Mouse (Mus musculus): ENCODE results near the gene Dmrtc2.
"Not testable (repeated sequence)": the region's sequence is repeated elsewhere in the genome, so short reads cannot be mapped to it uniquely, and the experiment has no call there.

Gene Dmrtc2

DNA sequence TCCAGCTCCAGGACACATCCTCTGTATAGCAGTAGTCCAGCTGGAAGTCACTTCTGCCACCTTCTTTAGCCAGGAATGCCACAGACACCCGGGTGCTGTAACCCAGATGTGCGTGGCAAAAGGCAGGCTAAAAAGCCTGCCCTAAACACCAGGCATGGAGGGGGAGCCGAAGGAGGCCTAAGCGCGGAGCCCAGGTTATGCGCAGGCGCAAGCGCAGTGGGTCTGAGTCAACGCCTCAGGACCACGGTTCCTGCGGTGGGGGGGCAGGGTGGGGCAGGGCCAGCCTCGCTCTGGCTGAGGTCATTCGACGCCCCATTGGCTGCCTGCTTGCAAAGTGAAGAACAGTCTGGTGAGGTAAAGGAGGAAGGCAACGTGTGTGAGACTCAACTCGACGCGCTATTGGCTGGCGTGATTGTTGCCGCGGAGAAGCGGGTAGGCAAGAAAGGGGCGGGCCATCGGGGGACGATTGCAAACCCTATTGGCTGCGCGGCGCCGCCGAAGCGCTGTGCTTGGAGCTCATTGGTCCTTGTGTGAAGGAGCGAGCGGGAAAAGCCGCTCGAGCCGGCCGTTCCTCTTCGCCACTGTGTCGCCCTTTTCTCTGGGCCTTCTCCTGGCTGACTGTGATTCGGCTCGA, at the start of gene Dmrtc2, which contains the start of gene Lypd4:
Gene Dmrtc2, plus strand, starts transcription at position 526 of the 634 bp plus-strand sequence.
Gene Lypd4, minus strand, starts transcription at position 410 of the 634 bp plus-strand sequence.
- DNase-seq, result no peak

DNA sequence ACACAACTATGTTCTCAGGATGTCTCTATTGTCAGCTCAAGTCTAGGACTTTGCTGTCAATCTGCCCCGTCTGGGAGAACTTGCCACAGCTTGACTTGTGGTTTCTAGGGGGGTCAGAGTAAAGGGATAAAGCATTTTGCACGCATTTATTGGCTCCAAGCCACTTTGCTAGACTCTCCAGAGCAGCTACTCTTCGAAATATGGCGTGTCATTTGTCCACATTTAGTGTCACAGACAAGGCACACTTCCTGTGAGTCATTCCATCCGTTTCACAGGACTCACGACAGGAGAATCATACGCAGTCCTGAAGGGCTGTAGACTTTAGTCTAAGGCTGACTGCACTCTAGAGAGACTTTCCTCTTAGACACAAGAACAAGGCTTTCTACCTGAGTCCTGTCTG, 45.4 kb upstream of the Dmrtc2 start:
- no peak for DNase-seq

DNA sequence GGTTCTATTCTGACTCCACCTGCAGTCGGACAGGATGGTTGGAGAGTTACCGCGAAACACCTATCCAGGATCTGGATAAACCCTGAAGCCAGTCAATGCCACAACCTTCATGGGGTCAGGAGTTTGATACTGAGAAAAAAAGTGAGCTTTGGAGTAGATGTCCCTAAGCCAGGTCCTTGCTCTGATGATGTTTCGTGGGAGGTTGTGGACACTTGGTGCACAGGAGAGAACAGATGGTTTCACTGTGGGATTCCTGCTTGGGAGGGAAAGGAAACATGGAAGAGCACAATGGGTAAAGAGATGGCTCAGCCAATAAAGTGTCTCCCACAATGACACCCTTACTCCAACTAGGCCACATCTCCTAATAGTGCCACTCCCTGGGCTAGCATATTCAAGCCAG, 42.7 kb upstream of the Dmrtc2 start:
- no peak for DNase-seq

DNA sequence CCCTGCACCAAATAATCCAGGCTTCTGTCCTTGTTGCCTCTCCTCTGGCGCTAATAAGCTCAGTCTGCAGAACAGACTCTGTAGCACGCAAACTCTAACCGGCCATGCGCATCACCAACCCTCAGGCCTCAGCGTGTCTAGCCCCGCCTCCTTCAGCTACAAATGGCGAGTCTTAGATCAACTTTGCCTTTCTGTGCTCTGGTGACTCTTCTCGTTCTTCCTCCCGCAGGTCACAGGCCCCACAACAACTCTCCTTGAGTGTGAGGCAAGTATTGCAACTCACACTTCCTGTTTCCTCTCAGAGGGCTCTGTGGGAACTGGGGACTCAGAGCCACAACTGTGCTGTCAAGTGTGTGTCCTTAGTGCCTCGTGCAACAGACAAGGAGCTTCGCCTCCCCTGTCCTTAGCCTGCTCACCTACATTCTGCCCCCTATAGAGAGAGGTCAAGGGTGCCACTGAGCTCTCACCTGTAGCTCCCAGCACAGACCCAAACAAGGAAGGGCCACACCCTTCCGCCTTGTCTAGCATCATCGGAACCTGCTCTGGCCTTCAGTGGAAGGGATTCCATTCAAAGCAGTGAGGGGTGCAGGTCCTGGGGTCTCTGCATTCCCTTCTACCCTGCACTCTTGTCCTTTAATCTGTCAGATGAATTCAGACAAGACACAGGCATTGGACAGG, 31.0 kb upstream of the Dmrtc2 start:
- not testable (repeated sequence) for DNase-seq

DNA sequence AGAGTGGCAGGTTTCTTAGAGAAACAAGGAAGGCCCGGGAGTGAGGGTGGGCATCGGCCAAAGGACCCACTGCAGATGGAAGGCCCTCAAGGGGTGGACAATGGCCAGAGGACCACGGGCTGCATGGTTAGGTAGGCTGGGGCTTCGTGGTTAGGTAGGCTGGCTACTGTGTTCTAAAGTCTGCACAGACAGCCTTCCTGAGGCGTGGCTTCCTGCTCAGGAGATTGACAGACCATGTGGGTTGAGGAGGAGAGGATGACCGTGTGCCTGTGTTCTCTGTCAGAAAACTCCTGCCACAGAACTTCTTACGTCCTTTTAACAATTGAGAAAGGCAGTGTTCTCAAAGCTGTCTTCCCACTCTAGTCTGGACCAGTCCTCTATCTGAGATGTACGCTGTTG, 30.4 kb upstream of the Dmrtc2 start:
- peak; percentile 20 for DNase-seq

GRCm38 (mm10) chr7:24840331-24840730, 29.5 kb upstream of the Dmrtc2 start:
- no peak for DNase-seq

DNA sequence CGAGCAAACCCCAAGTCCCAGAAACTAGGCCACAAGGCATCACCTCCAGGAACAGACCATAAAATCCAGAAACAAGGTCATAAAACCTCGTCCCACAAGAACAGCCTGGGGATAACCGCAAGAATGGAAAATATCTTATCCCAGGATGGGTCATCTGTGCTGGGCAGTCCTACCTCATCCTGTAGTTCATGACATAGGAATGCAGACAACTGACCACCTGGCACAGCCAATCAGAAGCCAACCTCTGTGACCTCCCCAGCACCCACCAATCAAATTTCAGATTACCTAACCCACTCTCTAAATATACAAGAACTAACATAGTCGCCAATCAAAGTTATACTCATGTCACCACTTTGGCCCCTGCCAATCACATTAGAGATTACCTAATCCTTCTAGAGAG, 28.8 kb upstream of the Dmrtc2 start:
- no peak for DNase-seq

GRCm38 (mm10) chr7:24844144-24844543, 25.7 kb upstream of the Dmrtc2 start:
- DNase-seq, result no peak

DNA sequence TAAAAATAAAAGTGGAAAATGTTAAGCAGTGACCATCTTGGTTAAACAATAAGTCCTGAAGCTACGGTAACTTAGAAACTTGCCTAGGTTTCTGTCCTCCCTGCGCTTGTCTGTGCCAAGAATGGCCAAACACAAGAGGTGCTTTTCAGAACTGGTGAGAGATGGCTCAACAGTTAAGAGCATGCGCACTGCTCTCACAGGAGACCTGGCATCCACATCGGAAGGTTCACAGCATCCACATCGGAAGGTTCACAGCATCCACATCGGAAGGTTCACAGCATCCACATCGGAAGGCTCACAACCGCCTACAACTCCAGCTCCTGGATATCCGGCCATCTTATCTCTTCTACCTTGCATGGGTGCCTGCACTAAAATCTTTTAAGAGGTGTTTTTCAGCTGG, 24.7 kb upstream of the Dmrtc2 start:
- DNase-seq, result no peak

- no peak for DNase-seq
Observed at GRCm38 (mm10) chr7:24845713-24846112, 24.1 kb upstream of the Dmrtc2 start.

GRCm38 (mm10) chr7:24846576-24846975, 23.3 kb upstream of the Dmrtc2 start:
- DNase-seq, result not testable (repeated sequence)

DNA sequence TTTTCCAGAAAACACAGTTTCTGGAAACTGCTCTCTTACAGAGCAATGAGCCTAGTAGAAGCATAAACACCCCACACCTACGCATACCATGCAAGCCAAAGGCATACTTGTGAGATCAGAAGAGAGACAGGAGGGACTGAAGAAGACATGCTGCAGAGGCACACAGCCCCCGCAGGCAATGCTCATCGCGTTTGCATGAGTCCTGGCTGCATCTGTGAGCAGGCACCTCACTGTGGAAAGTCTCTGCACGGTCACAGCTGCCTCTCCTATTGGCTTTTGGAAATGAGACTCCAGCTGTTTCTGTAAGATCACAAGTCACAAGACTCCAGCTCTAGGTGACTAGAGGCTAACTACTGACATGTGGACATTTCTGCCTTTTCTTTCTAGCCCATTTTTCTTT, 19.7 kb upstream of the Dmrtc2 start:
- DNase-seq, result no peak

DNA sequence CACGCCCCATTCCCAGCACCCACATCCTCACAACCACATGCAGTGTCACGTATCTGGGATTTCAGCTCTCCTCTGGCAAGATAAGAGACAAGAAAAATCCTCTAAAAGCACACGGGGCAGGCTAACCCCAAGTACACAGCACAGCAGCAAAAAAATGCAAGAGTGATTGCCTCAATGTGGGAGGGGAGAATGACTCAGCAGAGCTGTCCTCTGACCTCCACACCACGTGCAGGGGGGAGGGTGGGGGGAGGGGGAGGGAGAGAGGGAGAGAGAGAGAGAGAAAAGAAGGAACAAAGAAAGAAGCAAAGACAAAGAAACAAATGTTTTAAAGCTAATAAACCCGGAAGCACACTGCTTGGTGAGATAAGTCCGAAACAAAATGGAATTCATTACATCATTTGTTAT, 19.0 kb upstream of the Dmrtc2 start:
- DNase-seq, result no peak

DNA sequence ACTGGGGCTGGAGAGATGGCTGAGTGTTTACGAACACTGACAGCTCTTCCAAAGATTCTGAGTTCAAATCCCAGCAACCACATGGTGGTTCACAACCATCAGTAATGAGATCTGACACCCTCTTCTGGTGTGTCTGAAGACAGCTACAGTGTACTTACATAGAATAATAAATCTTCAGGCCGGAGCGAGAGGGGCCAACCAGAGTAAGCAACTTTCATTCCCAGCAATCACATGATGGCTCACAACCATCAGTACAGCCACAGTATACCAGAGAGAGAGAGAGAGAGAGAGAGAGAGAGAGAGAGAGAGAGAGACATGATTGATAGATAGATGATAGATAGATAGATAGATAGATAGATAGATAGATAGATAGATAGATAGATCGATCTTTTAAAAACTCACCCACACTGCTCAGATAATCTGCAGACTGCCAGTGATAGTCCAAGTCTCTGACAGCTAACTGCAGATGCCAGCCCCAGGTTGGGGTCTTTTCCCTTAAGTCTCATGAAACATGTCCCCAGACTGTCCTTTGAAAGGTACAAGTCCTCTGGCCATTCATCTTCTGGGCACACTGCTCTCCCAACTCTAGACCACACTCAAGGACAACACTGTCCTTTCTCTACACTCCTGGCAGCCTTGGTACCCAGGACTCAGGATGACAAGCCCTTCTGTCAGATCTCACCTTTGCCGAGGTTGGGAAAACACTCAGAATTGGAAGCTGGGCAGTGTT, 18.1 kb upstream of the Dmrtc2 start:
- no peak for DNase-seq

GRCm38 (mm10) chr7:24852557-24853232, 17.2 kb upstream of the Dmrtc2 start:
- DNase-seq, result no peak

GRCm38 (mm10) chr7:24853233-24853563, 16.7 kb upstream of the Dmrtc2 start:
- DNase-seq, result no peak

DNA sequence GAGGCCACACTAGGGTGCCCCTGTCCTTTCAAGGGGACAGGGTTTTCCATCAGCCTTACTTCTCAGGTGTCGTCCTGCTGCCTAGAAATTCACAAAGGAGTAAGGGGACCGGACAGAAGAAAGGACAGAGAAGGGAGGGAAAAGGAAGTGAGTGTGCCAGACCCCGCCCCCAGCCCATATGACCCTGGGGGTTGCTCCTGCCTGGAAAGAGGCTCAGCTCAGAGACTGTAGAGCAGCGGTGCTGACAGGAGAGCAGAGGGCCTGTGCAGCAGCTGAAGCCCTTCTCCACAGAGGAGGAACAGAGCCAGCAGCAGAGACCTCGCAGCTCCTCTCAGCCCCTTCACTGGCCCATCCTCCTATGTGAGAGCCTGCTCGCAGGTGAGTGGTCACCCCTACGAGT, 16.2 kb upstream of the Dmrtc2 start:
- no peak for DNase-seq

DNA sequence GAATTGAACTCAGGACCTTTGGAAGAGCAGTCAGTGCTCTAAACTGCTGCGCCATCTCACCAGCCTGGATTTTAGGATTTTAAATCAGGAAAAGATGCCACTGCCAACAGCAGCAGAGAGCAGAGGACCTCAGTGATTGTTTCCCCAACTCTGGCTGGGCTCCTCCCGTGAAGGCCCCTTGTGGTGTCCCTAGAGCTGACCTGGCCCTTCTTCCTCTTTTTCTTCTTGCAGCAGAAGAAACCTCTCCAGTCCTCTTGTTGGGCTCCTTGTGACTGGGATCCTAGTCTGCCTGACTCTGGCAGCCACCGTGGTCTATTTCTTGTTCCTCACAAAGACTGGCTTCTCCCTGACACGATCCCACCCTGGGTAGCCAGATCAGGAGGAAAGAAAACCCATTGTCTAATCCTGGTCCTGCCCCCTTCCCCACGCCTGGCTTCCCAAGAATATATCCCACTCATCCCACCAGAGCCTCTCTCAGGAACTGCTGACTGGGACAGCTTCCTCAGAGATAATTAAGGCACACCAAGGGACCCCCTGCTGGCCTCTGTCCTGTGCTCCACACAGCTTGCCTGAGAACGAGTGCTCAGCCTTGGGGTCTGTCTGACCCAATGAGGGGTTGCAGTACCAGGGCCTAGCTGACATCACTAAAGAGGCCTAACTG, 13.3 kb upstream of the Dmrtc2 start:
- DNase-seq, result no peak

- no peak for DNase-seq
Observed at GRCm38 (mm10) chr7:24859234-24859633, 10.6 kb upstream of the Dmrtc2 start.

DNA sequence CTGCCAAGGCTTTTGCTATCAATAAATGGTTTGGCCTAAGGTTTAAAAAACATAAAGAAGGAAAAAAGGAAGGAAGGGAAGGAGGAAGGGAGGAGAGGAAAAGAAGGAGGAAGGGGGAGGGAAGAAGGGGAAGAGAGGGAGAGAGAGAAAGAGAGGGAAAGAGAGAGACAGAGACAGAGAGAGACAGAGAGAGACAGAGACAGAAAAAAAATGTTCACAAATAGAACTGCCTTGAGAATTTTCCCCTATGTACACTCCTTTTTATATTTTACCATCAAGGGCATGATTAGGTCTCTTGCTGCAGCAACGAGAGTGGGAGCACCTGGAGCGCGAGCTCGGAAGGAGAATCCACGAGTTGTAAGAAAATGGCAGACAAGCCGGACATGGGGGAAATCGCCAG, 7.9 kb upstream of the Dmrtc2 start, which contains the start of gene Gm9844:
Gene Gm9844, plus strand, starts transcription at position 301 of the 400 bp plus-strand sequence.
- DNase-seq, result no peak

DNA sequence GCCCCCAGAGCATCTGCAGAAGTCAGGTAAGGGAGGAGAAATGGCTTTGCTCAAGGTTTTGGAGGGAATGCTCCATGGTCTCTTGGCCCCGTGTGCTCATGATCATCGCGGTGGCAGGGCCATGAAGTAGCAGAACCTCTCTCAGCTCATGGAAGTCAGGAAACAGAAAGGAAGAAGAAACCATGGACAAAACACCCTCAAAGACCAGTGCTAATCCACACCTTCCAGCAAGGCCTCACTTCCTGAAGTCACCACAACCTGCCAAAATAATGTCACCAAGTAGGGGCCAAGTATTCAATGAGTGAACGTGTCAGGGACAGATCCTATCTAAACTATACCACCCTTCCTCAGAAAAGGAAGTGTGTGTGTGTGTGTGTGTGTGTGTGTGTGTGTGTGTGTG, 7.0 kb upstream of the Dmrtc2 start:
- no peak for DNase-seq

DNA sequence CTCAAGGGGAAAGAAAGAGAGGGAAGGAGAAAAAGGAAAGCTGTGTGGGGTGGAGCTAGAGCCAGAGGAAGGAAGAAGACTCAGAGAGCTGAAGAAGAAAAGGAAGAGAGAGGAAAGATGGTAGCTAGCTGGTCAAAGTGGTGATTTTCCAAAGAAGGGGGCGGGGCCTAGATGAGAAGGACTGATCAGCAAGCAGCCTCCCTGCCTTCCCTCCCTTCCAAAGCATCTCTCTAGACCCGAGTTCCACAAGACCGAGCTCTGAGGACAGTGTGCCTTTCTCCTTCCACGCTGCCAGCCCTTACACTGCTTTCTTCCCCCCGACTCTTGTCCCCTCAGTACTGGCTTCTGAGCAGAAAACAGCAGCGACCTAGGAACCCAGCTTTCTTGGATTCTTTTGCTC, 5.7 kb upstream of the Dmrtc2 start:
- DNase-seq, result no peak

GRCm38 (mm10) chr7:24869080-24869479, 777 bp upstream of the Dmrtc2 start:
- no peak for DNase-seq

All from thymus, postnatal 14 days (tissue).